ENCODE assay signal across 10 mouse cellular contexts in the genomic region with DNA sequence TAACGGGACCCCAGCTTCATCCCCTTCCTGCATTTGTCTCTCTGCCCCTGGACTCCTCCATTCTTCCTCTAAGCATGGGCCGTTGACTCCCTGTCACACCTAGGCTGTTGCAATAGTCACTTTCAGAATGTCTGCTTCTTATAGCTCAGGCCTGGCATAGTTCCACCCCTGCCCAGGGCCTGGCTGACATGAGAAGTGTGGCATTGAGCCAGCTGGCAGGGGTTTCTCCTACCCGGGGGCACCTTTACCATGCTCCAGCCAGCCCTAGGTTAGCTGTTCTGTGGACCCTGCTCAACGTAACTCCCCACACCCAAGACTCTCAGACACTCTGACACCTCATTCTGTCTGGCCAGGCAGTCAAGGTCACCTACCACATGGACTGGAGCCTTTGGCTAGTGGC. TPM values are rescaled to one million over a fixed set of nuclear protein-coding genes. Genes with fewer than 3 reads are reported as not detected.
DNase-seq lines count a peak whose midpoint lies in the region; ATAC-seq and TF ChIP-seq lines count a peak whose summit lies in the region.
"Had no signal": no experiment of that assay in that cellular context is flagged by ENCODE, and none has a peak within 500 bp of the region (broad histone marks: within the 10 kb centered on the region; RNA-seq: fewer than 3 reads in every experiment).

No protein-coding gene starts in this region.

- ATAC-seq in hindbrain, embryonic 14.5 days (ENCODE audit: low FRiP score) = peak; percentile 37; the same call in 1 of the 2 replicates
- no peak for ATAC-seq in CD4-positive, CD25-positive, alpha-beta regulatory T cell, adult 4 months

- H3K9ac ChIP-seq in hindbrain, embryonic 14.5 days = no peak overlapping the region

- TF ChIP-seq CTCF in gastrocnemius, adult 2 months (IDR thresholded peaks at IDR 0.05) = no peak

- H3K4me2 ChIP-seq in hindbrain, embryonic 14.5 days (replicated peaks) = no peak overlapping the region

- no peaks in the 10 kb centered on the region for H3K36me3 ChIP-seq in hindbrain, embryonic 14.5 days (replicated peaks; ENCODE audit: control insufficient read depth, insufficient read depth)
- no peaks in the 10 kb centered on the region for H3K36me3 ChIP-seq in hindbrain, embryonic 10.5 days

- no peaks in the 10 kb centered on the region for H3K9me3 ChIP-seq in hindbrain, embryonic 14.5 days (ENCODE audit: control insufficient read depth, low read length)
- no peaks in the 10 kb centered on the region for H3K9me3 ChIP-seq in hindbrain, embryonic 10.5 days
- H3K9me3 ChIP-seq: megakaryocyte, embryonic 14.5 days had no signal

- intact Hi-C loops in gastrocnemius, adult 2 months (cut with DNase I) = no loop called here

- H3K27me3 ChIP-seq in hindbrain, embryonic 14.5 days (ENCODE audit: control insufficient read depth, insufficient read depth, low read length) = no peaks in the 10 kb centered on the region
- peaks cover 9% of the 10 kb centered on the region; the same call in 1 of the 2 replicates for H3K27me3 ChIP-seq in hindbrain, embryonic 10.5 days (ENCODE audit: insufficient read depth, poor library complexity, severe bottlenecking)

- 67% methylated on average over 4 of the region's 4 CpGs for WGBS in hindbrain, embryonic 14.5 days
- WGBS in hindbrain, embryonic 10.5 days = 78% methylated on average over 4 of the region's 4 CpGs

- no peak overlapping the region for H3K4me3 ChIP-seq in hindbrain, embryonic 14.5 days (replicated peaks; ENCODE audit: low read length)
- H3K4me3 ChIP-seq in hindbrain, embryonic 10.5 days = no peak overlapping the region
- no peak overlapping the region for H3K4me3 ChIP-seq in brown adipose tissue, adult 24 weeks (ENCODE audit: insufficient read depth, low read depth, low read length)
- no peak overlapping the region for H3K4me3 ChIP-seq in gastrocnemius, adult 2 months
- H3K4me3 ChIP-seq: left cerebral cortex, adult 2 months; megakaryocyte, embryonic 14.5 days had no signal

- DNase-seq in hindbrain, embryonic 14.5 days (ENCODE audit: low spot score) = no peak
- no peak for DNase-seq in hindbrain, embryonic 10.5 days (ENCODE audit: low spot score)
- peak; percentile 54 for DNase-seq in gastrocnemius, adult 2 months
- DNase-seq in kidney, postnatal 25 days = peak; percentile 75 to 84
- no peak for DNase-seq in thymus, postnatal 4 days
- DNase-seq in right cerebral cortex, postnatal 36 days (ENCODE audit: low spot score in 2 of 2) = no peak

- H3K27ac ChIP-seq in hindbrain, embryonic 14.5 days = no peak overlapping the region
- no peak overlapping the region for H3K27ac ChIP-seq in hindbrain, embryonic 10.5 days
- H3K27ac ChIP-seq in brown adipose tissue, adult 24 weeks (replicated peaks; ENCODE audit: low read depth, low read length) = peak overlapping the region; percentile 94
- peak overlapping the region; percentile 60 for H3K27ac ChIP-seq in gastrocnemius, adult 2 months
- H3K27ac ChIP-seq: left cerebral cortex, adult 2 months had no signal

- no peaks in the 10 kb centered on the region for H3K4me1 ChIP-seq in hindbrain, embryonic 14.5 days (replicated peaks; ENCODE audit: control insufficient read depth, insufficient read depth, low read length)
- H3K4me1 ChIP-seq in hindbrain, embryonic 10.5 days (replicated peaks) = peaks cover 9% of the 10 kb centered on the region
- peaks cover 22% of the 10 kb centered on the region for H3K4me1 ChIP-seq in brown adipose tissue, adult 24 weeks (ENCODE audit: control insufficient read depth, insufficient read depth, insufficient read length, low read length)

RNA-seq across cellular contexts. Expression of a gene that starts 21.0 kb away (rescaled TPM):
- 0.43 and 0.86 TPM in 2 replicates for polyA plus RNA-seq in hindbrain, embryonic 14.5 days (2014; fragmentation: Nextera tagmentation; extraction: Ambion mirVana)
- 0.30 and 0.61 TPM in 2 replicates for polyA plus RNA-seq in hindbrain, embryonic 10.5 days (2016; fragmentation: Nextera tagmentation; extraction: Ambion mirVana)
- polyA plus RNA-seq in brown adipose tissue, adult 24 weeks (2012; ENCODE audit: insufficient read depth, insufficient read length, missing spikeins) = 8.3 and 15.5 TPM in 2 replicates
- total RNA-seq in gastrocnemius, adult 2 months (2021) = 1 to 10 TPM; 2.0 to 2.1 TPM
- under 1 TPM in 1 of 2 experiments, not detected in 1; 0.34 TPM for polyA plus RNA-seq in CD4-positive, CD25-positive, alpha-beta regulatory T cell, adult 4 months (2017; shearing (Covaris generic))

RNA-seq across cellular contexts. Expression of a gene that starts 30.7 kb away (rescaled TPM):
- 0.32 and 0.48 TPM in 2 replicates for polyA plus RNA-seq in hindbrain, embryonic 14.5 days (2014; fragmentation: Nextera tagmentation; extraction: Ambion mirVana)
- polyA plus RNA-seq in hindbrain, embryonic 10.5 days (2016; fragmentation: Nextera tagmentation; extraction: Ambion mirVana) = 0.37 and 0.52 TPM in 2 replicates
- 2.8 TPM in 1 of 2 replicates, not detected in the other for polyA plus RNA-seq in brown adipose tissue, adult 24 weeks (2012; ENCODE audit: insufficient read depth, insufficient read length, missing spikeins)
- not detected for total RNA-seq in gastrocnemius, adult 2 months (2021)
- polyA plus RNA-seq in CD4-positive, CD25-positive, alpha-beta regulatory T cell, adult 4 months (2017; shearing (Covaris generic)) = not detected

RNA-seq across cellular contexts. Expression of a gene that starts 46.2 kb away (rescaled TPM):
- polyA plus RNA-seq in hindbrain, embryonic 14.5 days (2014; fragmentation: Nextera tagmentation; extraction: Ambion mirVana) = 7.5 and 10.1 TPM in 2 replicates
- polyA plus RNA-seq in hindbrain, embryonic 10.5 days (2016; fragmentation: Nextera tagmentation; extraction: Ambion mirVana) = 10.0 and 10.4 TPM in 2 replicates
- polyA plus RNA-seq in brown adipose tissue, adult 24 weeks (2012; ENCODE audit: insufficient read depth, insufficient read length, missing spikeins) = 53.3 and 66.7 TPM in 2 replicates
- total RNA-seq in gastrocnemius, adult 2 months (2021) = 10 to 100 TPM in 1 of 2 experiments, 1 to 10 TPM in 1; 9.3 to 12.8 TPM
- 1 to 10 TPM in 1 of 2 experiments, under 1 TPM in 1; 0.98 to 2.2 TPM for polyA plus RNA-seq in CD4-positive, CD25-positive, alpha-beta regulatory T cell, adult 4 months (2017; shearing (Covaris generic))

Comparison
In these comparisons a context has a peak if more than half of its experiments do, and no peak if none do; other contexts are left out.
1. DNase-seq: peak in gastrocnemius, adult 2 months (single experiment) and kidney, postnatal 25 days (2 of 2); none in hindbrain, embryonic 14.5 days (single experiment), hindbrain, embryonic 10.5 days (single experiment), thymus, postnatal 4 days (single experiment) and right cerebral cortex, postnatal 36 days (0 of 2).
2. H3K27ac ChIP-seq: peak in brown adipose tissue, adult 24 weeks (single experiment) and gastrocnemius, adult 2 months (single experiment); none in hindbrain, embryonic 14.5 days (single experiment) and hindbrain, embryonic 10.5 days (single experiment).